In the genomic region with DNA sequence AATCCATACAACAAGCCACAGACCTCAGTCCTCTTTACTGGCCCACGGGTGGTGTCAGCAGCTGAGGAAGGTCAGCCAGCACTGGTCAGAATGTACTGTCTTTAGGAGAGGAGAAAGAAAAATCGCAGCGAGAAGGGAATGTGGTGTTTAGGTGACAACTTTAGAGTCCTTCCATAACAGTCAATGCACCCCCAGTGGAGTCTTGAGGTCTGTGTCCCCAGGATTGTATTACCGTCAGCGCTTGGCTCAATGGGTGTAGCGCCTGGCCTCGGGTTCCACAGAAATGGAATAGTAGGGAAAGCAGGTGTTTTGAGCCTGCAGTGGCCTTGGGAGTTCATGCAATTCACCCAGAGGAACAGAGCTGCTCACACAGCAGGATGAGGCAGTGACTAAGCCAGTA, we compare ENCODE assay signal across 14 mouse cellular contexts.
DNase-seq lines count a peak whose midpoint lies in the region.
"Had no signal": no experiment of that assay in that cellular context is flagged by ENCODE, and none has a peak within 500 bp of the region (broad histone marks: within the 10 kb centered on the region; RNA-seq: fewer than 3 reads in every experiment).

No protein-coding gene starts in this region.

- DNase-seq in heart, adult 11 months: peak; percentile 61
- DNase-seq in heart, adult 8-10 months (ENCODE audit: low spot score): no peak
- DNase-seq in kidney, postnatal 10 days: peak; percentile 3
- no peak for DNase-seq in kidney, adult 9 months
- DNase-seq: adrenal gland, adult 2 months; adrenal gland, postnatal 10 days; adrenal gland, postnatal 25 days; cerebellum, adult 11 months; cerebellum, adult 18-20 months; cerebellum, adult 8-10 months; cerebellum, adult 9-11 months; cerebellum, postnatal 14 days; cerebellum, postnatal 36 days; embryo, embryonic 11 days had no signal

Comparison
In these comparisons a context has a peak if more than half of its experiments do, and no peak if none do; other contexts are left out.
1. DNase-seq: peak in heart, adult 11 months (single experiment) and kidney, postnatal 10 days (single experiment); none in heart, adult 8-10 months (single experiment) and kidney, adult 9 months (single experiment).